Mouse (Mus musculus) forebrain, embryonic 12.5 days (tissue): ENCODE data around the gene Gm15262. TPM values are rescaled to one million over a fixed set of nuclear protein-coding genes. Genes with fewer than 3 reads are reported as not detected.
"Not testable (repeated sequence)": the region's sequence is repeated elsewhere in the genome, so short reads cannot be mapped to it uniquely, and the experiment has no call there.

ENCODE experiments used
- ATAC-seq: fragments of 200-750 bp; cut with Nextera tagmentation; 2 replicates; pipeline ENCODE4 v1.8.0; 2017; ENCODE audit warnings: moderate TSS enrichment; ENCODE audit not compliant: low FRiP score
- H3K27ac ChIP-seq: fragments of 300-500 bp; sonication (generic); 2 replicates; pipeline ENCODE4 v1.5.1; 2016; ENCODE audit warnings: mild to moderate bottlenecking
- H3K27me3 ChIP-seq: fragments of 300-500 bp; sonication (generic); 2 replicates; pipeline ENCODE4 v1.6.1; 2016; ENCODE audit warnings: mild to moderate bottlenecking
- H3K36me3 ChIP-seq: fragments of 300-500 bp; sonication (generic); replicated peaks from 2 replicates; pipeline ENCODE4 v1.6.1; 2016; ENCODE audit warnings: mild to moderate bottlenecking
- H3K4me1 ChIP-seq: fragments of 300-500 bp; sonication (generic); 2 replicates; pipeline ENCODE4 v1.6.1; 2016
- H3K4me2 ChIP-seq: fragments of 300-500 bp; sonication (generic); 2 replicates; pipeline ENCODE4 v1.6.1; 2016; ENCODE audit warnings: mild to moderate bottlenecking, moderate library complexity
- H3K4me3 ChIP-seq: fragments of 300-500 bp; sonication (generic); replicated peaks from 2 replicates; pipeline ENCODE4 v1.5.1; 2016; ENCODE audit warnings: mild to moderate bottlenecking
- H3K9ac ChIP-seq: fragments of 300-500 bp; sonication (generic); 2 replicates; pipeline ENCODE4 v1.6.1; 2016; ENCODE audit warnings: mild to moderate bottlenecking
- H3K9me3 ChIP-seq: fragments of 300-500 bp; sonication (generic); 2 replicates; pipeline ENCODE4 v1.6.1; 2016
- WGBS: fragments of 180-500 bp; shearing (Covaris S2); methylation state at CpG from one replicate; pipeline ENCODE4 v1.1.7; 2016; 5-methylcytosine and 5-hydroxymethylcytosine counted together
- polyA plus RNA-seq: library from polyadenylated mRNA; unstranded; fragments of >200 nt; fragmentation: Nextera tagmentation; extraction: Ambion mirVana; gene quantifications from 2 replicates; pipeline ENCODE4 v1.2.1, GENCODE M21; 2016

The Gm15262 gene
- polyA plus RNA-seq, result not detected in 2 replicates

DNA sequence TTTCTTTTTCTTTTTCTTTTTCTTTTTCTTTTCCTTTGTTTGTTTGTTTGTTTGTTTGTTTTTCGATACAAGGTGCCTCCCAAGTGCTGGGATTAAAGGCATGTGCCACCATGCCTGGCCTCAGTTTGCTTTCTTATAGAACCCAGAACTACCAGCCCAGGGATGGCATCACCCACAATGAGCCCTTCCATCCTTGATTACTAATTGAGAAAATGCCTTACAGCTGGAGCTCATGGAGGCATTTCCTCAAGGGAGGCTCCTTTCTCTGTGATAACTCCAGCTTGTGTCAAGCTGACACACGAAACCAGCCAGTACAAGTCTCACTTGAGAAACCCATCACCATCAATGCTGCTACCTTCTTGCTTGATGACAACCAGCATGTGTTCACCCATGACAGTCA, at the start of gene Gm15262:
Gm15262 (plus strand) TSS at position 301 of the 400 bp plus-strand sequence.
- H3K4me1 ChIP-seq, H3K36me3 ChIP-seq, ATAC-seq, H3K9ac ChIP-seq, H3K4me2 ChIP-seq, H3K4me3 ChIP-seq, H3K27ac ChIP-seq, H3K27me3 ChIP-seq, H3K9me3 ChIP-seq: not testable (repeated sequence)
- 83% methylated on average over 2 of the region's 2 CpGs for WGBS

GRCm38 (mm10) chrX:161308131-161308530, 20.9 kb downstream of the Gm15262 start:
- no peaks in the 10 kb centered on the region for H3K36me3 ChIP-seq
- no peaks in the 10 kb centered on the region for H3K4me1 ChIP-seq
- ATAC-seq, result no peak
- WGBS, result 95% methylated on average over 1 of the region's 1 CpGs
- H3K27ac ChIP-seq, result no peak overlapping the region
- H3K27me3 ChIP-seq, result peaks cover 7% of the 10 kb centered on the region
- no peak overlapping the region for H3K4me2 ChIP-seq
- no peak overlapping the region for H3K9ac ChIP-seq
- H3K9me3 ChIP-seq, result no peaks in the 10 kb centered on the region
- no peak overlapping the region for H3K4me3 ChIP-seq

GRCm38 (mm10) chrX:161316443-161316842, 29.2 kb downstream of the Gm15262 start:
- Histone ChIP-seq H3K36me3 (no peaks in the 10 kb centered on the region), H3K27ac (no peak overlapping the region), H3K9me3 (no peaks in the 10 kb centered on the region), H3K9ac (no peak overlapping the region), H3K4me2 (no peak overlapping the region), H3K4me3 (no peak overlapping the region), H3K27me3 (peaks cover 5% of the 10 kb centered on the region; the same call in 1 of the 2 replicates), H3K4me1 (no peaks in the 10 kb centered on the region)
- ATAC-seq, result no peak

- no peak overlapping the region for H3K4me2 ChIP-seq
- no peaks in the 10 kb centered on the region for H3K4me1 ChIP-seq
- WGBS, result 45% methylated on average over 11 of the region's 11 CpGs
- H3K36me3 ChIP-seq, result no peaks in the 10 kb centered on the region
- no peak overlapping the region for H3K9ac ChIP-seq
- no peaks in the 10 kb centered on the region for H3K9me3 ChIP-seq
- peaks cover 20% of the 10 kb centered on the region for H3K27me3 ChIP-seq
- no peak overlapping the region for H3K4me3 ChIP-seq
- no peak overlapping the region for H3K27ac ChIP-seq
- ATAC-seq, result no peak
These were observed 83.7 kb downstream of the Gm15262 start for GRCm38 (mm10) chrX:161370927-161371326.

DNA sequence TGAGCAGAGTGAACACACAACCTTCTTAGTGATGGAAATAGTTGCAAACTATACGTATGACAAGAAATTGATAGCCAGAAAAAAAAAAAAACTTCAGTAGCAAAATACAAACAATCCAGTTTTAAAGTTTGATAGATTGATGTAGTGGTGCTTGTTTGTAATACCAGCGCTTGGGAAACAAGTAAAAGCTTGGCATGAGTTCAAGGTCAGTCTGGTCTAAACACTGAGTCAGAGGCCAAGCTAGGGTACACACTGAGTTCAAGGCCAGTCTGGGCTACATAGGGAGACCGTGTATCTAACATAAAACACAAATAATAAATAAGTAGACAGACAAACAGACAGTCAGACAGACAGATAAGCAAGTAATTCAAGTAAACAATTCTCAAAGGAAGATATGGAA, 84.2 kb downstream of the Gm15262 start:
- Histone ChIP-seq H3K4me1 (no peaks in the 10 kb centered on the region), H3K27me3 (peaks cover 17% of the 10 kb centered on the region), H3K27ac (no peak overlapping the region), H3K4me3 (no peak overlapping the region), H3K4me2 (no peak overlapping the region), H3K36me3 (no peaks in the 10 kb centered on the region), H3K9ac (no peak overlapping the region), H3K9me3 (no peaks in the 10 kb centered on the region)
- ATAC-seq, result no peak
- 72% methylated on average over 3 of the region's 3 CpGs for WGBS

GRCm38 (mm10) chrX:161375568-161375967, 88.3 kb downstream of the Gm15262 start:
- H3K27ac ChIP-seq, result no peak overlapping the region
- no peaks in the 10 kb centered on the region for H3K9me3 ChIP-seq
- H3K36me3 ChIP-seq, result no peaks in the 10 kb centered on the region
- no peak overlapping the region for H3K9ac ChIP-seq
- no peak overlapping the region for H3K4me3 ChIP-seq
- H3K4me1 ChIP-seq, result no peaks in the 10 kb centered on the region
- 70% methylated on average over 1 of the region's 1 CpGs for WGBS
- ATAC-seq, result no peak
- peaks cover 20% of the 10 kb centered on the region; the same call in 1 of the 2 replicates for H3K27me3 ChIP-seq
- H3K4me2 ChIP-seq, result no peak overlapping the region

DNA sequence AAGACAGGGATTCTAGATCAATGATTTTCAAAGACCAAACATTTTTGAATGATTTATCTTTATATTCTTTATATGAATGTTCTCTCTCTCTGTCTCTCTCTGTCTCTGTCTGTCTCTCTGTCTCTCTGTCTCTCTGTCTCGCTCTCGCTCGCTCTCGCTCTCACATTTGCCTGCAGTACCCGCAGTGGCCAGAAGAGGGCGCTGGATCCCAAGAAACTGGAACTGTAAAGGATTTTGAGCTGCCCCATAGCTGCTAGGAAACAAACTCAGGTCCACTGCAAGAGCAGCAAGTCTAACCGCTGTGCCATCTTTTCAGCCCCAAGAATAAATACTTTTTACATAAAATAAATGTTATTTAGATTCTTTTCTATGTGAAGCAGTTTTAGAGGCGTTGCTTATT, 98.5 kb downstream of the Gm15262 start:
- no peak overlapping the region for H3K9ac ChIP-seq
- ATAC-seq, result no peak
- no peak overlapping the region for H3K4me2 ChIP-seq
- H3K27ac ChIP-seq, result no peak overlapping the region
- H3K4me3 ChIP-seq, result no peak overlapping the region
- H3K27me3 ChIP-seq, result peaks cover 9% of the 10 kb centered on the region; the same call in 1 of the 2 replicates
- H3K4me1 ChIP-seq, result no peaks in the 10 kb centered on the region
- no peaks in the 10 kb centered on the region for H3K36me3 ChIP-seq
- 41% methylated on average over 8 of the region's 8 CpGs for WGBS
- H3K9me3 ChIP-seq, result no peaks in the 10 kb centered on the region

- H3K27ac ChIP-seq, result no peak overlapping the region
- no peaks in the 10 kb centered on the region for H3K4me1 ChIP-seq
- ATAC-seq, result no peak
- no peak overlapping the region for H3K9ac ChIP-seq
- peaks cover 11% of the 10 kb centered on the region; the same call in 1 of the 2 replicates for H3K27me3 ChIP-seq
- no peak overlapping the region for H3K4me2 ChIP-seq
- H3K36me3 ChIP-seq, result no peaks in the 10 kb centered on the region
- H3K9me3 ChIP-seq, result no peaks in the 10 kb centered on the region
- 93% methylated on average over 4 of the region's 4 CpGs for WGBS
- H3K4me3 ChIP-seq, result no peak overlapping the region
These were observed 100.7 kb downstream of the Gm15262 start for GRCm38 (mm10) chrX:161387942-161388341.

DNA sequence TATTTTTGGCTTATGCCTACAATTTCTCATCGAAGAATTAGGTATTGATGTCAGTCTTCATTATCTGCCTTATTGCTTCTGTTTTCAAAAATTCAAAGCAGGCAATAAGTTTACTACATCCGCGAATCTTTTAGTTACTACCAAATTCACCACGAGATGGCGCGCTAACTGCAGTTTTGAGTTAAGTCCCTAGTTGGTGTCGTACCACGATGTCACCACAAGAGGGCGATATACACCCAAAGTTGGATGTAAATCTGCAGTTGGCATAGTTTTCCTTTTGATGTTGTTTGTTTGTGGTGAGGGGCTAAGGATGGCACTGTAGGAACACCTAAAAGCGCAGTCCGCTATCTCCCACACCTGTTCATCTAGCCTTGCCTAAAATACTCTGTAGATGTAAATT, 111.9 kb downstream of the Gm15262 start:
- Histone ChIP-seq H3K9me3 (no peaks in the 10 kb centered on the region), H3K27me3 (peaks cover 7% of the 10 kb centered on the region), H3K4me1 (no peaks in the 10 kb centered on the region), H3K27ac (no peak overlapping the region), H3K4me2 (no peak overlapping the region), H3K4me3 (no peak overlapping the region), H3K9ac (no peak overlapping the region), H3K36me3 (no peaks in the 10 kb centered on the region)
- 25% methylated on average over 11 of the region's 11 CpGs for WGBS
- ATAC-seq, result no peak

- Histone ChIP-seq H3K4me2 (no peak overlapping the region), H3K4me3 (no peak overlapping the region), H3K4me1 (no peaks in the 10 kb centered on the region), H3K9me3 (no peaks in the 10 kb centered on the region), H3K36me3 (no peaks in the 10 kb centered on the region), H3K27me3 (peaks cover 16% of the 10 kb centered on the region; the same call in 1 of the 2 replicates), H3K9ac (no peak overlapping the region), H3K27ac (no peak overlapping the region)
- WGBS, result 78% methylated on average over 1 of the region's 1 CpGs
- ATAC-seq, result no peak
These were observed 123.9 kb downstream of the Gm15262 start for GRCm38 (mm10) chrX:161411151-161411550.

Other genes starting within 250 kb of the Gm15262 start
- 4.1 and 4.2 TPM in 2 replicates for gene Scml2, start 170.3 kb upstream of the Gm15262 start, polyA plus RNA-seq